ENCODE assay signal across 10 mouse cellular contexts in the genomic region with DNA sequence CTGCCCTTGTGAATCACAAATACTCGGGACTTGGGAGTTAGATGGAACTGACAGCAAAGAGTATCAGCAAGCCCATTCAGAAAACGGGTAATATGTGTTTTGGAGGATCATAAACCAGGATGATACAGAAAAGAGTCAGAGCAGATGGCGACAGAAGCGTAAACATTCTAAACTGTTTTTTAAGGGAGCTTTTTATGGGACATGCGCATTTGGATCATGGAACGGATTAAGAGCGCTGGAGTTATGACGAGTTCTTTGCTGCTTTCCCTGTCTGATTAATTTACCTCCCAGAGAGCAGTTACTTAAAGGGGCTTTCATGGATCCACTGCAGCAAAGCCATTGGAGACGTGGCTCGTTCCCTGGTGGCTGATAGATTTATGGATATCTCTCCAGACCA.
A peak's percentile ranks its signal among the peaks of the same experiment; 100 is the strongest.
DNase-seq lines count a peak whose midpoint lies in the region; ATAC-seq and TF ChIP-seq lines count a peak whose summit lies in the region.
"Had no signal": no experiment of that assay in that cellular context is flagged by ENCODE, and none has a peak within 500 bp of the region (broad histone marks: within the 10 kb centered on the region; RNA-seq: fewer than 3 reads in every experiment).

No protein-coding gene starts in this region.

- peak overlapping the region; percentile 53 for H3K27ac ChIP-seq in hindbrain, embryonic 15.5 days (replicated peaks)
- 0 out of 2 replicates have a peak overlapping the region, but pooled peaks have one; percentile 3 for H3K27ac ChIP-seq in limb, embryonic 10.5 days
- H3K27ac ChIP-seq in thymus, adult 2 months (ENCODE audit: control insufficient read depth, insufficient read depth, low read length) = no peak overlapping the region

- H3K36me3 ChIP-seq in hindbrain, embryonic 15.5 days = no peaks in the 10 kb centered on the region
- H3K36me3 ChIP-seq in limb, embryonic 10.5 days = no peaks in the 10 kb centered on the region
- no peaks in the 10 kb centered on the region for H3K36me3 ChIP-seq in thymus, adult 2 months (ENCODE audit: control insufficient read depth, insufficient read depth, low read length)

- intact Hi-C loops in left cerebral cortex, postnatal 25 days (cut with DNase I) = no loop called here
- intact Hi-C loops in left cerebral cortex, postnatal 36 days (cut with DNase I) = no loop called here

- H3K4me3 ChIP-seq in hindbrain, embryonic 15.5 days = no peak overlapping the region
- H3K4me3 ChIP-seq in limb, embryonic 10.5 days = 0 out of 2 replicates have a peak overlapping the region, but pooled peaks have one; percentile 6
- no peak overlapping the region for H3K4me3 ChIP-seq in thymus, adult 2 months (ENCODE audit: control insufficient read depth, insufficient read depth, low read length)

- 42% methylated on average over 10 of the region's 10 CpGs for WGBS in hindbrain, embryonic 15.5 days
- 35% methylated on average over 10 of the region's 10 CpGs for WGBS in limb, embryonic 10.5 days
- WGBS in thymus, adult 2 months = 80% methylated on average over 10 of the region's 10 CpGs

- peak overlapping the region; percentile 36 for H3K4me2 ChIP-seq in hindbrain, embryonic 15.5 days

- ATAC-seq in hindbrain, embryonic 15.5 days (ENCODE audit: low FRiP score, low read depth) = 0 out of 2 replicates have a peak, but pooled peaks have one; percentile 19

- no peaks in the 10 kb centered on the region for H3K27me3 ChIP-seq in hindbrain, embryonic 15.5 days
- no peaks in the 10 kb centered on the region for H3K27me3 ChIP-seq in limb, embryonic 10.5 days (ENCODE audit: low read depth, poor library complexity, severe bottlenecking)
- H3K27me3 ChIP-seq in thymus, adult 2 months (ENCODE audit: control insufficient read depth, insufficient read depth, low read length) = no peaks in the 10 kb centered on the region

- peaks cover 14% of the 10 kb centered on the region for H3K4me1 ChIP-seq in hindbrain, embryonic 15.5 days (replicated peaks)
- peaks cover 23% of the 10 kb centered on the region for H3K4me1 ChIP-seq in limb, embryonic 10.5 days
- no peaks in the 10 kb centered on the region for H3K4me1 ChIP-seq in thymus, adult 2 months (replicated peaks; ENCODE audit: control insufficient read depth, insufficient read depth, low read length)

- DNase-seq in left cerebral cortex, postnatal 25 days (ENCODE audit: low spot score in 2 of 2) = peak; percentile 11 to 23
- no peak for DNase-seq in left cerebral cortex, postnatal 36 days (ENCODE audit: low spot score in 2 of 2)
- peak; percentile 30 for DNase-seq in limb, embryonic 10.5 days (ENCODE audit: low spot score)
- DNase-seq in retina, embryonic 14.5 days (ENCODE audit: low spot score) = peak; percentile 13
- DNase-seq in cerebellum, adult 11-12 months = no peak
- no peak for DNase-seq in thymus, adult 2 months
- DNase-seq in urinary bladder, postnatal 14 days (ENCODE audit: low spot score) = no peak
- DNase-seq: gastrocnemius, postnatal 14 days; lung, postnatal 14 days had no signal

- H3K9ac ChIP-seq in hindbrain, embryonic 15.5 days = no peak overlapping the region

- no peaks in the 10 kb centered on the region for H3K9me3 ChIP-seq in hindbrain, embryonic 15.5 days
- H3K9me3 ChIP-seq in limb, embryonic 10.5 days (replicated peaks) = no peaks in the 10 kb centered on the region

- no peak for TF ChIP-seq POLR2A in thymus, adult 2 months (IDR thresholded peaks at IDR 0.05; ENCODE audit: control insufficient read depth, extremely low read depth, insufficient read depth, low read length, poor library complexity)

- TF ChIP-seq CTCF in thymus, adult 2 months (IDR thresholded peaks at IDR 0.05; ENCODE audit: borderline replicate concordance, control insufficient read depth, extremely low read depth, insufficient read depth, low read length, poor library complexity) = no peak

Comparison
In these comparisons a context has a peak if more than half of its experiments do, and no peak if none do; other contexts are left out.
1. DNase-seq: peak in left cerebral cortex, postnatal 25 days (2 of 2), limb, embryonic 10.5 days (single experiment) and retina, embryonic 14.5 days (single experiment); none in left cerebral cortex, postnatal 36 days (0 of 2), cerebellum, adult 11-12 months (single experiment), thymus, adult 2 months (single experiment) and urinary bladder, postnatal 14 days (single experiment).